Comparison of ENCODE assay signal across 8 mouse cellular contexts in the genomic region with DNA sequence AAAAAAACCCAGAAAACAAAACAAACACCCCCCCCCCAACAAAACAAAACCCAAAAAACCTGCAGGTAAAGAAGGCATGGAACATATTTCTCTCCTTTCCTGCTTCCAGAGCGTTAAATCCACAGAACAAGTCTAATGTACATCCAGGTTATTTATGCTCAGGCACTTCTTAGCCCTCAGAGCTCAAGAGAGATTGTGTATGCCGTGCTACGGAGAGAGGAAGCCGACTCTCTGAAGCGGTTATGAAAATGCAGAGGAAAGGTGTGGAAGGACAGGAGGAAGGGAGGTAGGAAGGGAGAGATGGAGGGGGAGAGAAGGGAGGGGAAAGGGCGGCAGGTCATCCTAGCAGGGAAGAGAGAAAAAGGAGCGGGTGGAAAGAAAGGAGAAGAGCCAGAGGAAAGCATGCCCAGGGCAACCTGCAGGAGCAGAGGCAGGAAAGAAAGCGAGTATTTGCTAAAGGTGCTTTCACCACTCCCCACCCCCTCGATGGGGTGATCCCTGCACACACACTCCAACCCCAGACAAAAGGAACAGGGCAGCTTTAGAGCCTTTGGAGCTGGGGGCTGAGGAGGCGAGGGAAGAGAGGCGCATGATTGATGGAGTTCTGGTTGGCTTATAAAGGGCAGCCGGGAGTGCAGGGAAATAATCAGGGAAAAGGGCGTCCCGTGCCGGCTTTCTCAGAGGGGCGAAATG.
DNase-seq lines count a peak whose midpoint lies in the region; ATAC-seq and TF ChIP-seq lines count a peak whose summit lies in the region.

No protein-coding gene starts in this region.

- no peak for TF ChIP-seq POLR2A in kidney, adult 2 months (IDR thresholded peaks at IDR 0.05; ENCODE audit: low read depth, low read length)
- no peak for TF ChIP-seq POLR2A in thymus, adult 2 months (IDR thresholded peaks at IDR 0.05; ENCODE audit: control insufficient read depth, extremely low read depth, insufficient read depth, low read length, poor library complexity)

- H3K27me3 ChIP-seq in kidney, adult 2 months (replicated peaks; ENCODE audit: control insufficient read depth, insufficient read depth, low read length) = no peaks in the 10 kb centered on the region; the same call in 1 of the 2 replicates
- no peaks in the 10 kb centered on the region for H3K27me3 ChIP-seq in forebrain, embryonic 11.5 days (ENCODE audit: control insufficient read depth, insufficient read depth, low read length)
- H3K27me3 ChIP-seq in neural tube, embryonic 13.5 days = no peaks in the 10 kb centered on the region
- H3K27me3 ChIP-seq in thymus, adult 2 months (ENCODE audit: control insufficient read depth, insufficient read depth, low read length) = no peaks in the 10 kb centered on the region

- H3K4me2 ChIP-seq in forebrain, embryonic 11.5 days (ENCODE audit: low read depth, low read length, severe bottlenecking) = peak overlapping the region; percentile 52
- peak overlapping the region; percentile 69 for H3K4me2 ChIP-seq in neural tube, embryonic 13.5 days

- 0 out of 2 replicates have a peak, but pooled peaks cover 5% of the 10 kb centered on the region for H3K4me1 ChIP-seq in kidney, adult 2 months (ENCODE audit: control insufficient read depth, insufficient read depth, low read length)
- H3K4me1 ChIP-seq in forebrain, embryonic 11.5 days (replicated peaks; ENCODE audit: control insufficient read depth, insufficient read depth, low read length) = peaks cover 2% of the 10 kb centered on the region; the same call in 1 of the 2 replicates
- peaks cover 24% of the 10 kb centered on the region for H3K4me1 ChIP-seq in neural tube, embryonic 13.5 days (replicated peaks)
- H3K4me1 ChIP-seq in thymus, adult 2 months (replicated peaks; ENCODE audit: control insufficient read depth, insufficient read depth, low read length) = no peaks in the 10 kb centered on the region

- DNase-seq in kidney, adult 2 months = peak; percentile 18
- no peak for DNase-seq in kidney, adult 8-10 months
- DNase-seq in forebrain, embryonic 11.5 days (ENCODE audit: low spot score) = peak; percentile 62
- DNase-seq in kidney, postnatal 25 days = peak; percentile 15 to 42
- DNase-seq in frontal cortex, postnatal 25 days (ENCODE audit: low spot score in 2 of 2) = no peak
- no peak for DNase-seq in gastrocnemius, adult 18-20 months (ENCODE audit: low spot score)
- DNase-seq in thymus, adult 2 months = no peak

- peak overlapping the region; percentile 31 for H3K4me3 ChIP-seq in kidney, adult 2 months (ENCODE audit: insufficient read depth, low read depth, low read length)
- H3K4me3 ChIP-seq in forebrain, embryonic 11.5 days (ENCODE audit: low read depth, low read length) = peak overlapping the region; percentile 15
- peak overlapping the region; percentile 36 for H3K4me3 ChIP-seq in neural tube, embryonic 13.5 days
- H3K4me3 ChIP-seq in thymus, adult 2 months (ENCODE audit: control insufficient read depth, insufficient read depth, low read length) = no peak overlapping the region

- H3K27ac ChIP-seq in kidney, adult 2 months (ENCODE audit: insufficient read depth, low read depth, low read length) = peak overlapping the region; percentile 3; the same call in 1 of the 2 replicates
- H3K27ac ChIP-seq in forebrain, embryonic 11.5 days (ENCODE audit: low read depth, low read length) = no peak overlapping the region
- H3K27ac ChIP-seq in neural tube, embryonic 13.5 days (replicated peaks) = peak overlapping the region; percentile 78
- H3K27ac ChIP-seq in thymus, adult 2 months (ENCODE audit: control insufficient read depth, insufficient read depth, low read length) = no peak overlapping the region

- no peak for TF ChIP-seq CTCF in kidney, adult 2 months (conservative IDR thresholded peaks at IDR 0.05; ENCODE audit: insufficient read depth, insufficient read length, low read depth, low read length)
- TF ChIP-seq CTCF in thymus, adult 2 months (IDR thresholded peaks at IDR 0.05; ENCODE audit: borderline replicate concordance, control insufficient read depth, extremely low read depth, insufficient read depth, low read length, poor library complexity) = no peak

- ATAC-seq in forebrain, embryonic 11.5 days (replicated peaks; ENCODE audit: low FRiP score) = peak; percentile 80
- peak; percentile 87 for ATAC-seq in neural tube, embryonic 13.5 days (ENCODE audit: low read depth)

- H3K36me3 ChIP-seq in kidney, adult 2 months (ENCODE audit: control insufficient read depth, insufficient read depth, low read length) = no peaks in the 10 kb centered on the region
- H3K36me3 ChIP-seq in forebrain, embryonic 11.5 days (ENCODE audit: control insufficient read depth, insufficient read depth, low read length) = no peaks in the 10 kb centered on the region
- H3K36me3 ChIP-seq in neural tube, embryonic 13.5 days = 0 out of 2 replicates have a peak, but pooled peaks cover 3% of the 10 kb centered on the region
- H3K36me3 ChIP-seq in thymus, adult 2 months (ENCODE audit: control insufficient read depth, insufficient read depth, low read length) = no peaks in the 10 kb centered on the region

- 15% methylated on average over 16 of the region's 16 CpGs for WGBS in kidney, adult 2 months
- whole genome bisulfite sequencing in forebrain, embryonic 11.5 days = 7% methylated on average over 16 of the region's 16 CpGs
- WGBS in neural tube, embryonic 13.5 days = 4% methylated on average over 16 of the region's 16 CpGs
- WGBS in thymus, adult 2 months = 22% methylated on average over 16 of the region's 16 CpGs

- peak overlapping the region; percentile 57 for H3K9ac ChIP-seq in forebrain, embryonic 11.5 days (ENCODE audit: low read length)
- H3K9ac ChIP-seq in neural tube, embryonic 13.5 days = peak overlapping the region; percentile 70

- no peaks in the 10 kb centered on the region; the same call in 1 of the 2 replicates for H3K9me3 ChIP-seq in forebrain, embryonic 11.5 days (ENCODE audit: control insufficient read depth, low read length)
- peaks cover 13% of the 10 kb centered on the region for H3K9me3 ChIP-seq in neural tube, embryonic 13.5 days

Comparison
In these comparisons a context has a peak if more than half of its experiments do, and no peak if none do; other contexts are left out.
1. DNase-seq: peak in kidney, adult 2 months (single experiment), forebrain, embryonic 11.5 days (single experiment) and kidney, postnatal 25 days (2 of 2); none in kidney, adult 8-10 months (0 of 2), frontal cortex, postnatal 25 days (0 of 2), gastrocnemius, adult 18-20 months (single experiment) and thymus, adult 2 months (single experiment).
2. H3K27ac ChIP-seq: peak in kidney, adult 2 months (single experiment) and neural tube, embryonic 13.5 days (single experiment); none in forebrain, embryonic 11.5 days (single experiment) and thymus, adult 2 months (single experiment).